Mouse (Mus musculus): Measurements from ENCODE around the gene 1500011B03Rik.

DNA sequence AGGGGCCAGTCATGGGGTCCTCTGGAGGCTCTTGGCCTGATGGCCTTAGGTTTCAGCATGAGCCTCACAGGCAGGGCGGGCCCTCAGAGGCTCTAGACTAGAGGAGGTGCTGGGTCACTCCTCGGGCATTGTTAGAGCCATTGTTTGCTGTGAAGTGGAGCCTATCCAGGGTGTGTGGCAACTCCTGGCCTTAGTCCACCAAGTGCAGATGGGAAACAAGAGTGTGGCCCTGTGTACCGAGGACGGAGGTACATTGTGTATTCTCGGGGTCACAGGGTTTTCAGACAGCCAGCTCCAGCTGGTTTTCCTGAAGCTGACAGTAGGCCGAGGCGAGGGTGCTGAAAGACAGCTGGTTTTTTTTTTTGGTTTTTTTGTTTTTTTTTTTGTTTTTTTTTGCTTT is 30.0 kb downstream of the 1500011B03Rik start:
- TF ChIP-seq TAL1 (IDR thresholded peaks at IDR 0.05; ENCODE audit: low read length) (no peak), GATA1 (IDR thresholded peaks at IDR 0.05; ENCODE audit: low read length) (no peak)
